Mouse (Mus musculus) limb, embryonic 11.5 days (tissue): ENCODE measurements around the gene Fdx1. TPM values are rescaled to one million over a fixed set of nuclear protein-coding genes. Genes with fewer than 3 reads are reported as not detected.

Source experiments
- ATAC-seq: fragments of 200-750 bp; cut with Nextera tagmentation; 2 replicates; pipeline ENCODE4 v1.8.0; 2017; ENCODE audit warnings: low read depth; ENCODE audit not compliant: insufficient number of reproducible peaks, low FRiP score, low TSS enrichment
- DNase-seq: peaks from one replicate; pipeline ENCODE4 v3.0.0-alpha.2; 2015; ENCODE audit warnings: low spot score
- H3K27ac ChIP-seq: fragments of 300-500 bp; sonication (generic); replicated peaks from 2 replicates; pipeline ENCODE4 v1.5.1; 2014; ENCODE audit warnings: low read depth, mild to moderate bottlenecking, low read length
- H3K27me3 ChIP-seq: fragments of 300-500 bp; sonication (generic); 2 replicates; pipeline ENCODE4 v1.6.1; 2014; ENCODE audit warnings: mild to moderate bottlenecking, low read length, mixed read lengths; ENCODE audit not compliant: control insufficient read depth, insufficient read depth
- H3K36me3 ChIP-seq: fragments of 300-500 bp; sonication (generic); 2 replicates; pipeline ENCODE4 v1.6.1; 2014; ENCODE audit warnings: mild to moderate bottlenecking, low read length, moderate library complexity, mixed read lengths; ENCODE audit not compliant: control insufficient read depth, insufficient read depth
- H3K4me1 ChIP-seq: fragments of 300-500 bp; sonication (generic); 2 replicates; pipeline ENCODE4 v1.6.1; 2014; ENCODE audit warnings: low read length, mixed read lengths; ENCODE audit not compliant: control insufficient read depth, insufficient read depth
- H3K4me2 ChIP-seq: fragments of 300-500 bp; sonication (generic); 2 replicates; pipeline ENCODE4 v1.6.1; 2014; ENCODE audit warnings: low read depth, mild to moderate bottlenecking, moderate library complexity; ENCODE audit not compliant: severe bottlenecking
- H3K4me3 ChIP-seq: fragments of 300-500 bp; sonication (generic); 2 replicates; pipeline ENCODE4 v1.5.1; 2014; ENCODE audit warnings: low read depth, low read length
- H3K9ac ChIP-seq: fragments of 300-500 bp; sonication (generic); 2 replicates; pipeline ENCODE4 v1.6.1; 2014; ENCODE audit warnings: mild to moderate bottlenecking, low read length
- H3K9me3 ChIP-seq: fragments of 300-500 bp; sonication (generic); 2 replicates; pipeline ENCODE4 v1.6.1; 2016; ENCODE audit warnings: low read length; ENCODE audit not compliant: control insufficient read depth
- WGBS: fragments of 180-500 bp; shearing (Covaris S2); extraction: QIAGEN DNeasy Blood & Tissue Kit; methylation state at CpG from one replicate; pipeline ENCODE4 v1.1.7; 2014; 5-methylcytosine and 5-hydroxymethylcytosine counted together
- polyA plus RNA-seq: library from polyadenylated mRNA; unstranded; fragments of >200 nt; fragmentation: Nextera tagmentation; extraction: Ambion mirVana; gene quantifications from 2 replicates; pipeline ENCODE4 v1.2.1, GENCODE M21; 2014

Gene Fdx1
- polyA plus RNA-seq, 1 experiment from 2014 or later = 63.9 TPM

DNA sequence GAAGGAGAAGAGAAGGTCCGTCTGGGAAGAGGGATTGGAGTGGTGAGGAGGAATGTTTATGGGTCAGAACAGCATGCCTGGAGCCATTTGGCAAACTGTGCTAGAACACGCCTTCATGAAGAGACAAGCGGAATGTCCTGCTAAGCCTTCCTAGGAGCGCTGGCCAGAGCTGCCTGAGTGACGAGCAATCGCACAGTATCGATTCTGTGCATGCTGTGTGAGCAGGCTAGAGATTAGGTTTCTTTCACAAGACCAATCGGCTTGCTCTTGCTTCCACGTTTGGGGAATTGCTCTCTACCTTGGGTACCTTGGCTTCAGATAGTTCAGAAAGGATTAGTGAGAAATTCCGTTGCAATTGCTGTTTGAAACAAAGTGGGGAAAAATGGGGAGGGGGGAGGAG lies 35.2 kb downstream of the Fdx1 start:
- ATAC-seq = peak; percentile 46; the same call in 1 of the 2 replicates
- H3K4me2 ChIP-seq = peak overlapping the region; percentile 24

DNA sequence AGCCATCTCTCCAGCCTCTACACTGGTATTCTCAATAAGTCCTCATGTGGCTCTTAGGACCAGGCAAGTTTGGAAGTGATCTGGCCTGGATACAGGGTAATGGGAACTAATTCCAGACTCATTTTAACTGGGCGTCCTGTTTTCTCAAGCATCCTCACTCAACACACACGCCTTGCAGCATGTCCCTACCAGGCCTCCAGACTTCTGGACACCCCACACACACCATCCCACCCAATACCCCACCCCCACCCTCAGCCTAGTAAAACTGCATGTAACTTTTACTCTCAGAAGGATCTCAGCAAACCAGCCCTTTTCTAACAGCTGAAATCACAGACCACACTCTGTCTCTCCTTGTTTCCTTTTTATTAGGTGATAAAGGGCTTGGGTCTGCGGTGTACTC lies 35.7 kb downstream of the Fdx1 start:
- Histone ChIP-seq H3K4me1 (peaks cover 13% of the 10 kb centered on the region), H3K4me3 (no peak overlapping the region), H3K27me3 (no peaks in the 10 kb centered on the region), H3K9me3 (no peaks in the 10 kb centered on the region), H3K9ac (0 out of 2 replicates have a peak overlapping the region, but pooled peaks have one; percentile 32), H3K27ac (0 out of 2 replicates have a peak overlapping the region, but pooled peaks have one; percentile 69), H3K4me2 (peak overlapping the region; percentile 24), H3K36me3 (no peaks in the 10 kb centered on the region)
- peak; percentile 24 for DNase-seq
- ATAC-seq = peak; percentile 26; the same call in 1 of the 2 replicates
- 22% methylated on average over 3 of the region's 3 CpGs for WGBS

More for the DNA sequence above, 35.2 kb downstream of the Fdx1 start:
- Histone ChIP-seq H3K9me3 (no peaks in the 10 kb centered on the region), H3K4me1 (peaks cover 13% of the 10 kb centered on the region), H3K36me3 (no peaks in the 10 kb centered on the region), H3K9ac (0 out of 2 replicates have a peak overlapping the region, but pooled peaks have one; percentile 32), H3K4me3 (no peak overlapping the region), H3K27ac (0 out of 2 replicates have a peak overlapping the region, but pooled peaks have one; percentile 69), H3K27me3 (no peaks in the 10 kb centered on the region)
- 16% methylated on average over 10 of the region's 10 CpGs for WGBS
- DNase-seq = peak; percentile 60

DNA sequence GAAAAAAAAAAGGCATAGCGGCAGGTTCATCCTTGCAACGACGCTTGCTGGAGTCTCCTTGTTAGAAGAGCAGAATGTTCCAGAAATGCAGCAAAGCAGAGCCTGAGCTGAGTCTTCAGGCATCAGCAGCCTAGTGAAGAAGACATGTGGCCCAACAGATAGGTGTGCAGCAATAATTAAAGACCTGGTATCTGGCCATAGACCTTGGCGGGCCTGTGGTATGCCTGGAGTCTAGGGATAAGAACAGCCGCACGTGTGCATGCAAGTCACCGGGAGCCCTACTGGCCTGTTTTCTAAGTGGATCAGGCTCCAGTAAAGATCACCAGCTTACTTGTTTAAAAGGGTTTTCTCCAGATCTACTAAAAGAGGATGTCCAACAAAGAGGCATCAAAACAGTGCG lies 36.7 kb downstream of the Fdx1 start:
- H3K36me3 ChIP-seq = no peaks in the 10 kb centered on the region
- no peak overlapping the region for H3K4me3 ChIP-seq
- H3K27me3 ChIP-seq = no peaks in the 10 kb centered on the region
- no peak overlapping the region for H3K4me2 ChIP-seq
- 90% methylated on average over 8 of the region's 8 CpGs for WGBS
- DNase-seq (no peak), ATAC-seq (no peak)
- no peak overlapping the region for H3K9ac ChIP-seq
- H3K4me1 ChIP-seq = peaks cover 13% of the 10 kb centered on the region
- H3K27ac ChIP-seq = no peak overlapping the region
- H3K9me3 ChIP-seq = no peaks in the 10 kb centered on the region

DNA sequence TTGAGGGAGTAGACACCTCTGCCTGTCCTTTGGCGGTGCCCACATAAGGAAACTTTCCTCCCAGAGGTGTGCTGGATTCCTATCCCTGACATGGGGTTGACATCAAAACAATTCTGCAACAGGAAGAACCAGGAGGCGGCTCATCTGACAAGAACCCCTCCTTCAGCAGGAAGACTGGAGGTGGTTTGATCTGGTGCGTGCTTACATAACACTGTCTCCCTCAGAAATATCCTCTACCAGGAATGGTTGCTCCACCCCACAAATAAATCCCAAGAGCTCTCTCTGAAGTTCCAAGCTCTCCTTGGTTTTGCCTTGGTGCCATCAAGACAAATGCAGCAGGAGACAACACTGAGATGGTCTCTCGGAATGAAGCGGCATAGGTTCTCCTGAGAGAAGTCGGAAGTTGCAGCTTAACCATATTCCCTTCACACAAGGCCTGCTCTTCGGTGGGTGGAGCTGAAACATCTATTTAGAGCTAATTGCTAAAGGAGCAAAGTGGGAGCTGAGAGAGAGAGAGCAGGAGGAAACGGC lies 38.7 kb downstream of the Fdx1 start:
- Histone ChIP-seq H3K27ac (no peak overlapping the region), H3K9ac (no peak overlapping the region), H3K4me1 (peaks cover 13% of the 10 kb centered on the region), H3K36me3 (no peaks in the 10 kb centered on the region), H3K4me3 (no peak overlapping the region), H3K4me2 (no peak overlapping the region), H3K9me3 (no peaks in the 10 kb centered on the region), H3K27me3 (no peaks in the 10 kb centered on the region)
- 73% methylated on average over 8 of the region's 8 CpGs for WGBS
- ATAC-seq (no peak), DNase-seq (no peak)

DNA sequence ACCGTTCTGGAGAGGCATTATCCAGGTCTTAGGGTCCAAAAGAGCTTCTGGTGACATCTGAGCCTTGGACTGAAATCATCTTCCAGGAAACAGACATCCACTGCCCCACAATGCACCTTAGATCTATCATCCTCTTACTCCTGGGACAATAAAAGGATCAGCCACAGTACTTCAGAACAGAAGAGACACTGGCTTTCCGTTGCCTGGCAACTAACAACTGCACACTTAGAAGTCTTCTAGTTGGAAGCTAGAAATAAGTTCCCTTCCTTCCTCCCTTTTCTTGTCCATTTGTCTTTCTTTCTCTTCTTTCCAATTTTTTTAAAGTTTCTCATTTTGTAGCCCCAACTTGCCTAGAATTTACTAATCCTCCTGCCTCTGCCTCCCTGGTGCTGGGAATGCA lies 40.6 kb downstream of the Fdx1 start:
- 86% methylated on average over 2 of the region's 2 CpGs for WGBS
- H3K4me3 ChIP-seq = no peak overlapping the region
- H3K4me1 ChIP-seq = peaks cover 4% of the 10 kb centered on the region
- ATAC-seq = no peak
- no peaks in the 10 kb centered on the region for H3K9me3 ChIP-seq
- H3K27me3 ChIP-seq = no peaks in the 10 kb centered on the region
- H3K4me2 ChIP-seq = no peak overlapping the region
- no peak for DNase-seq
- no peak overlapping the region for H3K9ac ChIP-seq
- no peak overlapping the region for H3K27ac ChIP-seq
- H3K36me3 ChIP-seq = no peaks in the 10 kb centered on the region

DNA sequence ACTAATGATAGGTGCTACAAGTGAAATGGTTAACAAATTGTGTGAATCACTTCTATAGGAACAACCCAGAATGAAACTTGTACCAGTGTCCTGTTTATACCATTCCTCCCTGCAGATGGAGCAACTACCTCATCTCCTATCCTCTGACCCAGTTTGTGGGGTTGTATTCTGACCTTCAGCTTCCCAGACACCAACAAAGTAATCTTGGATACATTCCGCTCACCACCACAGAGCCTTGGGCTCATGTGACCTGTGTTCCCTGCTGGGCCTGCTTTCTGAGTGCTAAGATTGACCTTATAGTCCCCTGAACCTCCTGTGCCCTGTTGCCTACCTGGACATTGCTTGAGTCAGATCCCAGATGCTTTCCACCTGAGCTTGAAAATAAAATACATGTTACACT lies 47.8 kb downstream of the Fdx1 start:
- Histone ChIP-seq H3K9me3 (no peaks in the 10 kb centered on the region), H3K9ac (no peak overlapping the region), H3K27me3 (no peaks in the 10 kb centered on the region), H3K27ac (no peak overlapping the region), H3K4me1 (no peaks in the 10 kb centered on the region), H3K36me3 (no peaks in the 10 kb centered on the region), H3K4me2 (no peak overlapping the region), H3K4me3 (no peak overlapping the region)
- DNase-seq (no peak), ATAC-seq (no peak)
- 81% methylated on average over 1 of the region's 1 CpGs for WGBS

DNA sequence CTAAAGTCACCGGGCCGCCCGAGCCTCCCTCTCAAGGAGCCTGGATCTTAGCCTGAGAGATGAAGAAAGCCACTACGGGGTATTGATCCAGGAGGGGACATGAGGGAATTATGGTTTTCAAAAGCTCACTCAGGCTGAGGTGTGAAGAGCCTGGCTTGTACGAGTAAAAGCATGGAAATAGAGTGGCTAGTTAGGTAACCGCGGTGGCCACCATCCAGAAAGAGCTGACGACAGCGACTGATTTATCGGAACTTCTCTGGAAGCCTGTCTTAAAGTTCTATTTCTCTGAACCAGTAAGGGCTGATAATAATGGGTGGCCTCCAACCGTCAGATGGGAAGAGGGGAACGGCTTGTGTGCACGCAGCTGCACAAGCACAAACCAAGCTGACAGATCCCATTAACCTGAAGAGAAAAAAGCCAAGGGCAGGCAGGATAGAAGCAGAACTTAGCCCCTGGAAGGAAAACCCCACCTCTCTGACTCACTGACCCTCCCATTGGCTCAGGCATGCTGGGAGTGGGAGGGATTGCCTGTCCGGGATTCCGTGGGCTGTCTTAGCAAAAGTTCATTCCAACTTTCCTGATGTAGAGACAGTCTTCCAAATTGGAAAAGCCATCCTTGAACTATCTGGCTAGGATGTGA lies 48.8 kb downstream of the Fdx1 start:
- WGBS = 83% methylated on average over 15 of the region's 15 CpGs
- Histone ChIP-seq H3K27me3 (no peaks in the 10 kb centered on the region), H3K4me2 (no peak overlapping the region), H3K27ac (no peak overlapping the region), H3K4me3 (no peak overlapping the region), H3K36me3 (no peaks in the 10 kb centered on the region), H3K9me3 (no peaks in the 10 kb centered on the region), H3K9ac (no peak overlapping the region), H3K4me1 (no peaks in the 10 kb centered on the region)
- DNase-seq (no peak), ATAC-seq (no peak)

DNA sequence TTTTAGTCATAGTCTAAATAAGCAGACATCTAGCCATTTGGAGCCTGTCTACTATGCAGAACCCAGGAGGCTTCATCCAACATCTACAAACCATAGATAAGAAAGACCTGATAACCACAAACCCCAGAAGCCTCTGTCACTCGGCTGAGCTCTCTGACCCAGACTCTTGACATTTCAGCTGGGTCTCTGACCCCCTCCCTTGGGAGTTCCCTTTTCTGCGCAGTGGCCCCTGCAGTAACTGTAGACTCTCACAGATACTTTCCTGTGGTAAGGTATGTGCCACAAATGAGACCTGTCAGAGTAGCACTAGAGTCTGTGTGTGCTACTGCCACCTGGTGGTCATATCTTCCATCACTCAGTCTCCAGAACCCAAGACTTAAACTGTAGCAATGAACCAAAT lies 54.5 kb downstream of the Fdx1 start:
- no peaks in the 10 kb centered on the region for H3K4me1 ChIP-seq
- ATAC-seq (peak; percentile 78), DNase-seq (peak; percentile 84)
- WGBS = 13% methylated on average over 2 of the region's 2 CpGs
- H3K9me3 ChIP-seq = no peaks in the 10 kb centered on the region
- H3K4me3 ChIP-seq = no peak overlapping the region
- H3K36me3 ChIP-seq = no peaks in the 10 kb centered on the region
- H3K9ac ChIP-seq = no peak overlapping the region
- H3K4me2 ChIP-seq = no peak overlapping the region
- H3K27ac ChIP-seq = no peak overlapping the region
- no peaks in the 10 kb centered on the region for H3K27me3 ChIP-seq
